Comparison of ENCODE assay signal across 9 mouse cellular contexts in genomic region chrX:157547082-157547481, GRCm38 (mm10). TPM values are rescaled to one million over a fixed set of nuclear protein-coding genes. Genes with fewer than 3 reads are reported as not detected.
DNase-seq lines count a peak whose midpoint lies in the region; ATAC-seq lines count a peak whose summit lies in the region.
"Had no signal": no experiment of that assay in that cellular context is flagged by ENCODE, and none has a peak within 500 bp of the region (broad histone marks: within the 10 kb centered on the region; RNA-seq: fewer than 3 reads in every experiment).

No protein-coding gene starts in this region.

- peak; percentile 87 for ATAC-seq in hindbrain, embryonic 11.5 days (ENCODE audit: low FRiP score)
- ATAC-seq in liver, embryonic 12.5 days = peak; percentile 65
- ATAC-seq in neural tube, embryonic 14.5 days (ENCODE audit: low read depth) = peak; percentile 63

- H3K9ac ChIP-seq in hindbrain, embryonic 11.5 days (ENCODE audit: low read depth, low read length) = no peak overlapping the region
- H3K9ac ChIP-seq in liver, embryonic 12.5 days = no peak overlapping the region
- no peak overlapping the region for H3K9ac ChIP-seq in neural tube, embryonic 14.5 days (replicated peaks; ENCODE audit: low read depth, low read length)

- WGBS in heart, embryonic 10.5 days = 27% methylated on average over 3 of the region's 3 CpGs
- WGBS in hindbrain, embryonic 11.5 days = 15% methylated on average over 3 of the region's 3 CpGs
- 52% methylated on average over 3 of the region's 3 CpGs for WGBS in liver, embryonic 12.5 days (ENCODE audit: insufficient replicate concordance)
- WGBS in neural tube, embryonic 14.5 days = 18% methylated on average over 3 of the region's 3 CpGs

- no peaks in the 10 kb centered on the region for H3K4me1 ChIP-seq in heart, embryonic 10.5 days
- H3K4me1 ChIP-seq in hindbrain, embryonic 11.5 days (replicated peaks; ENCODE audit: control insufficient read depth, insufficient read depth, low read length) = no peaks in the 10 kb centered on the region
- no peaks in the 10 kb centered on the region for H3K4me1 ChIP-seq in liver, embryonic 12.5 days
- H3K4me1 ChIP-seq in neural tube, embryonic 14.5 days (ENCODE audit: control insufficient read depth, insufficient read depth, low read length) = no peaks in the 10 kb centered on the region

- no peak overlapping the region for H3K4me3 ChIP-seq in heart, embryonic 10.5 days
- H3K4me3 ChIP-seq in hindbrain, embryonic 11.5 days (ENCODE audit: low read depth, low read length) = no peak overlapping the region
- no peak overlapping the region for H3K4me3 ChIP-seq in liver, embryonic 12.5 days
- no peak overlapping the region for H3K4me3 ChIP-seq in neural tube, embryonic 14.5 days (ENCODE audit: low read depth, low read length)

- no peaks in the 10 kb centered on the region for H3K9me3 ChIP-seq in heart, embryonic 10.5 days
- H3K9me3 ChIP-seq in hindbrain, embryonic 11.5 days (ENCODE audit: control insufficient read depth, low read length) = no peaks in the 10 kb centered on the region
- H3K9me3 ChIP-seq in liver, embryonic 12.5 days (replicated peaks) = no peaks in the 10 kb centered on the region
- H3K9me3 ChIP-seq in neural tube, embryonic 14.5 days (ENCODE audit: control insufficient read depth, low read length) = no peaks in the 10 kb centered on the region

- H3K36me3 ChIP-seq in heart, embryonic 10.5 days = 0 out of 2 replicates have a peak, but pooled peaks cover 3% of the 10 kb centered on the region
- H3K36me3 ChIP-seq in hindbrain, embryonic 11.5 days (ENCODE audit: control insufficient read depth, insufficient read depth, low read length) = no peaks in the 10 kb centered on the region
- H3K36me3 ChIP-seq in liver, embryonic 12.5 days = no peaks in the 10 kb centered on the region
- H3K36me3 ChIP-seq in neural tube, embryonic 14.5 days (ENCODE audit: control insufficient read depth, insufficient read depth, low read length) = no peaks in the 10 kb centered on the region

- no peaks in the 10 kb centered on the region for H3K27me3 ChIP-seq in heart, embryonic 10.5 days (ENCODE audit: insufficient read depth, poor library complexity, severe bottlenecking)
- H3K27me3 ChIP-seq in hindbrain, embryonic 11.5 days (ENCODE audit: control insufficient read depth, insufficient read depth, low read length) = no peaks in the 10 kb centered on the region
- H3K27me3 ChIP-seq in liver, embryonic 12.5 days (replicated peaks) = no peaks in the 10 kb centered on the region
- H3K27me3 ChIP-seq in neural tube, embryonic 14.5 days (ENCODE audit: control insufficient read depth, insufficient read depth, low read length) = no peaks in the 10 kb centered on the region

- H3K4me2 ChIP-seq in hindbrain, embryonic 11.5 days (replicated peaks; ENCODE audit: low read depth, low read length) = no peak overlapping the region
- no peak overlapping the region for H3K4me2 ChIP-seq in liver, embryonic 12.5 days
- H3K4me2 ChIP-seq in neural tube, embryonic 14.5 days (ENCODE audit: low read depth, low read length) = no peak overlapping the region

- intact Hi-C loops in heart, postnatal 36 days (cut with DNase I) = no loop called here
- intact Hi-C loops in left cerebral cortex, postnatal 10 days (cut with DNase I) = no loop called here

- H3K27ac ChIP-seq in heart, embryonic 10.5 days = no peak overlapping the region
- H3K27ac ChIP-seq in hindbrain, embryonic 11.5 days (ENCODE audit: low read depth, low read length) = no peak overlapping the region
- no peak overlapping the region for H3K27ac ChIP-seq in liver, embryonic 12.5 days
- H3K27ac ChIP-seq in neural tube, embryonic 14.5 days (ENCODE audit: low read depth, low read length) = no peak overlapping the region

- DNase-seq in heart, embryonic 10.5 days (ENCODE audit: low spot score) = peak; percentile 75
- no peak for DNase-seq in heart, postnatal 36 days
- peak; percentile 38 for DNase-seq in hindbrain, embryonic 11.5 days (ENCODE audit: low spot score)
- no peak for DNase-seq in left cerebral cortex, postnatal 10 days (ENCODE audit: extremely low spot score in 1 of 2, low spot score in 2 of 2)
- no peak for DNase-seq in ovary, postnatal 36 days (ENCODE audit: low spot score)
- no peak for DNase-seq in frontal cortex, postnatal 10 days (ENCODE audit: low spot score in 2 of 2)
- DNase-seq: right cerebral cortex, adult 18-20 months had no signal

RNA-seq across cellular contexts. Expression of gene Yy2, which starts 21.7 kb away (rescaled TPM):
- 4.4 and 4.9 TPM in 2 replicates for polyA plus RNA-seq in heart, embryonic 10.5 days (2016; fragmentation: Nextera tagmentation; extraction: Ambion mirVana)
- under 1 TPM; 0.38 to 0.53 TPM for total RNA-seq in heart, postnatal 36 days (2021)
- 4.2 and 4.5 TPM in 2 replicates for polyA plus RNA-seq in hindbrain, embryonic 11.5 days (2014; fragmentation: Nextera tagmentation; extraction: Ambion mirVana)
- polyA plus RNA-seq in liver, embryonic 12.5 days (2016; fragmentation: Nextera tagmentation; extraction: Ambion mirVana) = 1.8 and 1.9 TPM in 2 replicates
- polyA plus RNA-seq in neural tube, embryonic 14.5 days (2014; fragmentation: Nextera tagmentation; extraction: Ambion mirVana) = 1.0 and 2.6 TPM in 2 replicates
- total RNA-seq in left cerebral cortex, postnatal 10 days (2021) = under 1 TPM in 1 of 2 experiments, not detected in 1; 0.24 TPM

RNA-seq across cellular contexts. Expression of gene Mbtps2, which starts 51.4 kb away (rescaled TPM):
- 19.7 and 19.8 TPM in 2 replicates for polyA plus RNA-seq in heart, embryonic 10.5 days (2016; fragmentation: Nextera tagmentation; extraction: Ambion mirVana)
- 10 to 100 TPM; 13.5 to 15.7 TPM for total RNA-seq in heart, postnatal 36 days (2021)
- 28.0 and 28.9 TPM in 2 replicates for polyA plus RNA-seq in hindbrain, embryonic 11.5 days (2014; fragmentation: Nextera tagmentation; extraction: Ambion mirVana)
- 8.8 and 9.8 TPM in 2 replicates for polyA plus RNA-seq in liver, embryonic 12.5 days (2016; fragmentation: Nextera tagmentation; extraction: Ambion mirVana)
- 37.7 and 38.2 TPM in 2 replicates for polyA plus RNA-seq in neural tube, embryonic 14.5 days (2014; fragmentation: Nextera tagmentation; extraction: Ambion mirVana)
- 10 to 100 TPM; 34.5 to 40.8 TPM for total RNA-seq in left cerebral cortex, postnatal 10 days (2021)

RNA-seq across cellular contexts. Expression of gene Sms, which starts 55.0 kb away (rescaled TPM):
- 62.9 and 69.5 TPM in 2 replicates for polyA plus RNA-seq in heart, embryonic 10.5 days (2016; fragmentation: Nextera tagmentation; extraction: Ambion mirVana)
- 10 to 100 TPM; 33.8 to 49.8 TPM for total RNA-seq in heart, postnatal 36 days (2021)
- polyA plus RNA-seq in hindbrain, embryonic 11.5 days (2014; fragmentation: Nextera tagmentation; extraction: Ambion mirVana) = 106 and 110 TPM in 2 replicates
- 31.2 and 33.3 TPM in 2 replicates for polyA plus RNA-seq in liver, embryonic 12.5 days (2016; fragmentation: Nextera tagmentation; extraction: Ambion mirVana)
- 134 and 156 TPM in 2 replicates for polyA plus RNA-seq in neural tube, embryonic 14.5 days (2014; fragmentation: Nextera tagmentation; extraction: Ambion mirVana)
- total RNA-seq in left cerebral cortex, postnatal 10 days (2021) = 10 to 100 TPM; 88.7 to 91.8 TPM

Comparison
In these comparisons a context has a peak if more than half of its experiments do, and no peak if none do; other contexts are left out.
1. DNase-seq: peak in heart, embryonic 10.5 days (single experiment) and hindbrain, embryonic 11.5 days (single experiment); none in heart, postnatal 36 days (0 of 2), left cerebral cortex, postnatal 10 days (0 of 2), ovary, postnatal 36 days (single experiment) and frontal cortex, postnatal 10 days (0 of 2).
2. Peak in every context shown above with its lines, with median percentiles within 50 percentile points of each other: ATAC-seq.